8 mouse cellular contexts compared by ENCODE assay signal in genomic region chr16:25963856-25964255, GRCm38 (mm10).
DNase-seq lines count a peak whose midpoint lies in the region; ATAC-seq and TF ChIP-seq lines count a peak whose summit lies in the region.

No protein-coding gene starts in this region.

- DNase-seq in hindbrain, embryonic 10.5 days (ENCODE audit: low spot score): peak; percentile 40
- DNase-seq in CH12.LX (ENCODE audit: extremely low read depth): peak; percentile 78
- DNase-seq in adrenal gland, postnatal 25 days: peak; percentile 12
- peak; percentile 83 for DNase-seq in forebrain, postnatal 0 days
- DNase-seq in layer of hippocampus, postnatal 14 days (ENCODE audit: low spot score in 2 of 2): peak; percentile 39 to 77
- peak; percentile 82 for DNase-seq in midbrain, postnatal 0 days (ENCODE audit: low spot score)
- peak; percentile 35 for DNase-seq in yolk sac, embryonic 10.5 days (ENCODE audit: low spot score)

- in situ Hi-C loops in CH12.LX (cut with MboI; ENCODE audit: low pct_ligation_motif_present, low pct_unique_long_range_greater_than_20kb, low sequenced_read_pairs): loop anchor here (25.0 kb wide), 1 partner anchor 548 kb away; no protein-coding TSS in a partner anchor

- no peak overlapping the region for H3K4me3 ChIP-seq in hindbrain, embryonic 10.5 days
- no peak overlapping the region for H3K4me3 ChIP-seq in hindbrain, embryonic 12.5 days
- H3K4me3 ChIP-seq in CH12.LX (replicated peaks in 1 of 3; ENCODE audit: low read depth in 2 of 3, low read length in 2 of 3, poor library complexity in 1 of 3): no peak overlapping the region
- H3K4me3 ChIP-seq in forebrain, postnatal 0 days (ENCODE audit: low read depth, low read length): no peak overlapping the region
- H3K4me3 ChIP-seq in midbrain, postnatal 0 days (ENCODE audit: low read depth, low read length): no peak overlapping the region

- H3K4me2 ChIP-seq in hindbrain, embryonic 12.5 days (replicated peaks): no peak overlapping the region
- peak overlapping the region; percentile 16; the same call in 1 of the 2 replicates for H3K4me2 ChIP-seq in CH12.LX (ENCODE audit: insufficient read depth, low read depth, poor library complexity, severe bottlenecking)
- no peak overlapping the region for H3K4me2 ChIP-seq in forebrain, postnatal 0 days (ENCODE audit: low read depth)
- no peak overlapping the region for H3K4me2 ChIP-seq in midbrain, postnatal 0 days (ENCODE audit: low read depth, low read length, poor library complexity, severe bottlenecking)

- no peaks in the 10 kb centered on the region for H3K27me3 ChIP-seq in hindbrain, embryonic 10.5 days (ENCODE audit: insufficient read depth, poor library complexity, severe bottlenecking)
- no peaks in the 10 kb centered on the region for H3K27me3 ChIP-seq in hindbrain, embryonic 12.5 days
- no peaks in the 10 kb centered on the region for H3K27me3 ChIP-seq in CH12.LX (replicated peaks)
- H3K27me3 ChIP-seq in forebrain, postnatal 0 days (ENCODE audit: insufficient read depth, low read length): no peaks in the 10 kb centered on the region
- no peaks in the 10 kb centered on the region for H3K27me3 ChIP-seq in midbrain, postnatal 0 days (ENCODE audit: insufficient read depth, low read length)

- H3K4me1 ChIP-seq in hindbrain, embryonic 10.5 days (replicated peaks): no peaks in the 10 kb centered on the region
- no peaks in the 10 kb centered on the region for H3K4me1 ChIP-seq in hindbrain, embryonic 12.5 days
- peaks cover 5 to 31% of the 10 kb centered on the region in 2 experiments; a peak in 3 of 4 replicates for H3K4me1 ChIP-seq in CH12.LX (ENCODE audit: control insufficient read depth in 1 of 2, insufficient read depth in 2 of 2)
- H3K4me1 ChIP-seq in forebrain, postnatal 0 days (ENCODE audit: insufficient read depth): no peaks in the 10 kb centered on the region
- no peaks in the 10 kb centered on the region for H3K4me1 ChIP-seq in midbrain, postnatal 0 days (ENCODE audit: insufficient read depth, low read length)

- TF ChIP-seq EP300 in CH12.LX (IDR thresholded peaks at IDR 0.05; ENCODE audit: low read length): no peak

- peak; percentile 94 to 99 for TF ChIP-seq CTCF in CH12.LX (conservative IDR thresholded peaks at IDR 0.05 in 1 of 2, IDR thresholded peaks at IDR 0.05 in 1 of 2; ENCODE audit: low read depth in 2 of 2, low read length in 2 of 2)
- peak; percentile 92 for TF ChIP-seq CTCF in forebrain, postnatal 0 days (IDR thresholded peaks at IDR 0.05; ENCODE audit: low read depth)
- TF ChIP-seq CTCF in midbrain, postnatal 0 days (IDR thresholded peaks at IDR 0.05): peak; percentile 96

- dilution Hi-C loops in CH12.LX (cut with MboI; ENCODE audit: extremely low pct_ligation_motif_present, extremely low pct_unique_long_range_greater_than_20kb, low sequenced_read_pairs): no loop called here

- H3K9ac ChIP-seq in hindbrain, embryonic 12.5 days: no peak overlapping the region
- no peak overlapping the region for H3K9ac ChIP-seq in CH12.LX (ENCODE audit: insufficient read depth, low read depth)
- H3K9ac ChIP-seq in forebrain, postnatal 0 days: no peak overlapping the region
- H3K9ac ChIP-seq in midbrain, postnatal 0 days (replicated peaks; ENCODE audit: low read length, poor library complexity, severe bottlenecking): no peak overlapping the region

- H3K27ac ChIP-seq in hindbrain, embryonic 10.5 days: no peak overlapping the region
- H3K27ac ChIP-seq in hindbrain, embryonic 12.5 days: no peak overlapping the region
- no peak overlapping the region for H3K27ac ChIP-seq in CH12.LX (ENCODE audit: insufficient read depth, low read depth)
- H3K27ac ChIP-seq in forebrain, postnatal 0 days (ENCODE audit: low read depth, low read length): no peak overlapping the region
- H3K27ac ChIP-seq in midbrain, postnatal 0 days (ENCODE audit: low read depth, low read length): no peak overlapping the region

- TF ChIP-seq POLR2A in CH12.LX (IDR thresholded peaks at IDR 0.05; ENCODE audit: low read depth, low read length): no peak

- TF ChIP-seq RAD21 in CH12.LX (IDR thresholded peaks at IDR 0.05; ENCODE audit: low read depth, low read length): peak; percentile 93

- H3K79me2 ChIP-seq in CH12.LX (replicated peaks; ENCODE audit: control insufficient read depth, extremely low read depth, insufficient read depth, poor library complexity, severe bottlenecking): no peaks in the 10 kb centered on the region

- no peaks in the 10 kb centered on the region for H3K9me3 ChIP-seq in hindbrain, embryonic 10.5 days
- no peaks in the 10 kb centered on the region for H3K9me3 ChIP-seq in hindbrain, embryonic 12.5 days (replicated peaks)
- no peaks in the 10 kb centered on the region for H3K9me3 ChIP-seq in CH12.LX (replicated peaks; ENCODE audit: low read length)
- no peaks in the 10 kb centered on the region for H3K9me3 ChIP-seq in forebrain, postnatal 0 days (ENCODE audit: low read length)
- no peaks in the 10 kb centered on the region for H3K9me3 ChIP-seq in midbrain, postnatal 0 days (ENCODE audit: low read length)

- no peaks in the 10 kb centered on the region for H3K36me3 ChIP-seq in hindbrain, embryonic 10.5 days
- H3K36me3 ChIP-seq in hindbrain, embryonic 12.5 days: no peaks in the 10 kb centered on the region
- H3K36me3 ChIP-seq in CH12.LX (replicated peaks in 1 of 2; ENCODE audit: control insufficient read depth in 1 of 2, insufficient read depth in 1 of 2, low read length in 1 of 2): no peaks in the 10 kb centered on the region
- no peaks in the 10 kb centered on the region for H3K36me3 ChIP-seq in forebrain, postnatal 0 days (ENCODE audit: insufficient read depth)
- H3K36me3 ChIP-seq in midbrain, postnatal 0 days (ENCODE audit: insufficient read depth, low read length): no peaks in the 10 kb centered on the region

- 22% methylated on average over 3 of the region's 3 CpGs for WGBS in hindbrain, embryonic 10.5 days
- WGBS in hindbrain, embryonic 12.5 days: 23% methylated on average over 3 of the region's 3 CpGs
- WGBS in forebrain, postnatal 0 days: 25% methylated on average over 3 of the region's 3 CpGs
- 25% methylated on average over 3 of the region's 3 CpGs for WGBS in midbrain, postnatal 0 days

- no peak for ATAC-seq in hindbrain, embryonic 12.5 days (ENCODE audit: low FRiP score)
- no peak for ATAC-seq in forebrain, postnatal 0 days
- ATAC-seq in midbrain, postnatal 0 days (ENCODE audit: low FRiP score): no peak

TF ChIP-seq in CH12.LX, 34 proteins besides CTCF, POLR2A, EP300 and RAD21:
- TF ChIP-seq JUND (conservative IDR thresholded peaks at IDR 0.05; ENCODE audit: low read depth, low read length): peak; percentile 42; the same call in 1 of the 2 replicates
- no peak for TF ChIP-seq MAFK (IDR thresholded peaks at IDR 0.05; ENCODE audit: insufficient replicate concordance, low read length)
- TF ChIP-seq E2F4 (IDR thresholded peaks at IDR 0.05; ENCODE audit: insufficient replicate concordance, low read depth, low read length): no peak
- no peak for TF ChIP-seq MAX (IDR thresholded peaks at IDR 0.05; ENCODE audit: low read length)
- TF ChIP-seq POLR2AphosphoS2 (IDR thresholded peaks at IDR 0.05; ENCODE audit: low read depth, low read length): no peak
- TF ChIP-seq HCFC1 (IDR thresholded peaks at IDR 0.05; ENCODE audit: low read depth, low read length): no peak
- no peak for TF ChIP-seq MAZ (IDR thresholded peaks at IDR 0.05; ENCODE audit: low read depth, low read length)
- TF ChIP-seq ZMIZ1 (IDR thresholded peaks at IDR 0.05; ENCODE audit: low read depth, low read length): no peak
- TF ChIP-seq GABPA (IDR thresholded peaks at IDR 0.05; ENCODE audit: insufficient replicate concordance, low read depth, low read length): no peak
- no peak for TF ChIP-seq MXI1 (IDR thresholded peaks at IDR 0.05; ENCODE audit: low read depth, low read length)
- peak; percentile 63; the same call in 1 of the 2 replicates for TF ChIP-seq ZC3H11A (IDR thresholded peaks at IDR 0.05; ENCODE audit: low read depth, low read length)
- 0 out of 2 replicates have a peak, but pooled peaks have one; percentile 10 for TF ChIP-seq BHLHE40 (IDR thresholded peaks at IDR 0.05; ENCODE audit: low read depth, low read length)
- TF ChIP-seq ELF1 (IDR thresholded peaks at IDR 0.05; ENCODE audit: low read depth, low read length): no peak
- TF ChIP-seq MEF2A (IDR thresholded peaks at IDR 0.05; ENCODE audit: borderline replicate concordance, low read depth, low read length): no peak
- TF ChIP-seq SMC3 (IDR thresholded peaks at IDR 0.05; ENCODE audit: low read depth, low read length): peak; percentile 81
- TF ChIP-seq UBTF (IDR thresholded peaks at IDR 0.05; ENCODE audit: low read depth, low read length): no peak
- 0 out of 2 replicates have a peak, but pooled peaks have one; percentile 36 for TF ChIP-seq MYC (IDR thresholded peaks at IDR 0.05; ENCODE audit: low read depth, low read length)
- peak; percentile 28; the same call in 1 of the 2 replicates for TF ChIP-seq SIN3A (IDR thresholded peaks at IDR 0.05; ENCODE audit: low read length)
- no peak for TF ChIP-seq NELFE (IDR thresholded peaks at IDR 0.05; ENCODE audit: low read depth, low read length)
- no peak for TF ChIP-seq CHD1 (IDR thresholded peaks at IDR 0.05; ENCODE audit: low read depth, low read length)
- no peak for TF ChIP-seq NRF1 (IDR thresholded peaks at IDR 0.05; ENCODE audit: low read depth, low read length)

Comparison
In these comparisons a context has a peak if more than half of its experiments do, and no peak if none do; other contexts are left out.
1. DNase-seq: peak in every context shown above with its lines; median percentile 83 in forebrain, postnatal 0 days; 82 in midbrain, postnatal 0 days; 78 in CH12.LX; 58 in layer of hippocampus, postnatal 14 days; 40 in hindbrain, embryonic 10.5 days; 35 in yolk sac, embryonic 10.5 days; 12 in adrenal gland, postnatal 25 days.